Mouse (Mus musculus) heart, postnatal 36 days (tissue): ENCODE data around the gene Tle1. TPM values are rescaled to one million over a fixed set of nuclear protein-coding genes. Genes with fewer than 3 reads are reported as not detected.

Experiments used
- DNase-seq, 2 experiments: peaks; one replicate each; pipeline ENCODE4 v3.0.0; 2021 to 2022
- intact Hi-C: fragments of 180-260 bp; cut with DNase I; formaldehyde crosslinking; loops from one replicate; pipeline ENCODE4 v1.15.1; 2025
- total RNA-seq, 2 experiments: library from RNA; stranded (reverse); gene quantifications; 2 replicates each; pipeline ENCODE4 v1.2.3; 2021

Gene Tle1
- total RNA-seq, 2 experiments from 2014 or later = 7.4 to 7.9 TPM

- DNase-seq = no peak
- intact Hi-C loops = loop anchor here (10.0 kb wide), 1 partner anchor 127 kb away; no protein-coding TSS in a partner anchor
Observed at GRCm38 (mm10) chr4:72067937-72068336, 132.8 kb downstream of the Tle1 start.
